Mouse (Mus musculus) adrenal gland, adult 8-10 months (tissue): ENCODE measurements around the gene Spag6. TPM values are rescaled to one million over a fixed set of nuclear protein-coding genes. Genes with fewer than 3 reads are reported as not detected.
A peak's percentile ranks its signal among the peaks of the same experiment; 100 is the strongest.

Source experiments
- DNase-seq: peaks from one replicate; pipeline ENCODE4 v3.0.0; 2022
- total RNA-seq, 4 experiments: library from RNA; stranded (reverse); gene quantifications; 2 replicates each; pipeline ENCODE4 v1.2.4; 2022

The Spag6 gene
- total RNA-seq, 4 experiments from 2014 or later = 0.44 to 1.3 (median 1.1) TPM

- no peak for DNase-seq
Measured at GRCm38 (mm10) chr2:18734394-18735127, 40.7 kb downstream of the Spag6 start.

- DNase-seq = no peak
Measured at GRCm38 (mm10) chr2:18737040-18737439, 43.2 kb downstream of the Spag6 start.

GRCm38 (mm10) chr2:18739216-18739615 lies 45.4 kb downstream of the Spag6 start:
- no peak for DNase-seq

GRCm38 (mm10) chr2:18756144-18756543 lies 62.3 kb downstream of the Spag6 start:
- DNase-seq = no peak

GRCm38 (mm10) chr2:18764846-18765245 lies 71.0 kb downstream of the Spag6 start:
- no peak for DNase-seq

GRCm38 (mm10) chr2:18765481-18766249 lies 71.8 kb downstream of the Spag6 start:
- peak; percentile 4 for DNase-seq

- no peak for DNase-seq
Measured at GRCm38 (mm10) chr2:18766441-18766820, 72.6 kb downstream of the Spag6 start.

GRCm38 (mm10) chr2:18766821-18767541 lies 73.1 kb downstream of the Spag6 start:
- DNase-seq = peak; percentile 74

GRCm38 (mm10) chr2:18768414-18768813 lies 74.6 kb downstream of the Spag6 start:
- no peak for DNase-seq

- no peak for DNase-seq
Measured at GRCm38 (mm10) chr2:18772413-18772812, 78.6 kb downstream of the Spag6 start.

- DNase-seq = no peak
Measured at GRCm38 (mm10) chr2:18774326-18774725, 80.5 kb downstream of the Spag6 start.

- DNase-seq = peak; percentile 36
Measured at GRCm38 (mm10) chr2:18778220-18778619, 84.4 kb downstream of the Spag6 start.

GRCm38 (mm10) chr2:18779830-18780229 lies 86.0 kb downstream of the Spag6 start:
- no peak for DNase-seq

- DNase-seq = no peak
Measured at GRCm38 (mm10) chr2:18781296-18781695, 87.5 kb downstream of the Spag6 start.

GRCm38 (mm10) chr2:18794261-18794660 lies 100.4 kb downstream of the Spag6 start:
- DNase-seq = no peak

GRCm38 (mm10) chr2:18797776-18798175 lies 103.9 kb downstream of the Spag6 start:
- DNase-seq = no peak

GRCm38 (mm10) chr2:18799265-18799965 lies 105.6 kb downstream of the Spag6 start:
- DNase-seq = no peak

Other genes with a start within 250 kb of the Spag6 start
- gene Commd3, start 21.6 kb upstream of the Spag6 start, total RNA-seq = 100 to 1,000 TPM; 115 to 126 (median 121) TPM
- 10 to 100 TPM; 51.7 to 81.7 (median 64.4) TPM for gene Bmi1, start 17.0 kb upstream of the Spag6 start, total RNA-seq